Mouse (Mus musculus): ENCODE data around the gene Blnk. TPM values are rescaled to one million over a fixed set of nuclear protein-coding genes. Genes with fewer than 3 reads are reported as not detected.

Gene Blnk
- 0.48 and 0.87 TPM in 2 replicates for polyA plus RNA-seq (2015; fragmentation: Nextera tagmentation; extraction: Ambion mirVana)

DNA sequence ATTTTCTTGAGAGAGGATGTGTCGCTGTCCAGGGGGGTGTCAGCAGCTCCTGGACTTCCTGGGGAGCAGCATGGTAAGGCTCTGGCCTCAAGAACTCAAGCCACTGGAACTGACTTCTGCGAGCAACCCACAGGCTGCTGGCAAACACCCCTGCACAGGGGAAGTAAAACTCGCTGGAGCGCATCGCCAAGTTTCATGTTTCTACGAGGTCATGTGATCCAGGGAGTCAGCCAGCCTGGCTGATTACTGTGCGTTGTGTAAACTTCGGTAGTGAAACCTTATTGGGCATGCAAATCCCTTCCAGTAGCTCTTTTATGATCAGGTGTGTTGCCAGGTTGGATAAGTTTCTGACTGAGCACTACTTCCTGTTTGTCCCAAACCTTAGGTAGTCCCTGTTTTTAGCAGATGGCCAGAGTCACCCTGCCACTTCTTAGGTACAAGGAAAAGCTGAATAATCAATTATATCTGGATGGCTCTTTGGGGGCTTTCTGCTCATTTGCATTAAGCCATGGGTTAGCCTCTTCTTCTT is at the start of gene Blnk:
Gene Blnk, minus strand, starts transcription at position 479 of the 529 bp plus-strand sequence.
- 55% methylated on average over 8 of the region's 8 CpGs for WGBS
- Histone ChIP-seq H3K27me3 (ENCODE audit: control insufficient read depth, insufficient read depth, low read depth, low read length) (no peaks in the 10 kb centered on the region), H3K4me3 (ENCODE audit: low read depth, low read length) (no peak within 1 kb of the TSS), H3K36me3 (ENCODE audit: control insufficient read depth, insufficient read depth, low read length) (no peaks in the 10 kb centered on the region), H3K4me1 (ENCODE audit: control insufficient read depth, insufficient read depth, low read length) (no peaks in the 10 kb centered on the region), H3K9me3 (replicated peaks; ENCODE audit: control insufficient read depth, low read length, poor library complexity, severe bottlenecking) (no peaks in the 10 kb centered on the region), H3K9ac (ENCODE audit: low read depth, low read length) (no peak within 1 kb of the TSS), H3K27ac (ENCODE audit: low read length) (no peak within 1 kb of the TSS), H3K4me2 (ENCODE audit: low read length) (no peak within 1 kb of the TSS)
- ATAC-seq: no peak

GRCm38 (mm10) chr19:41039110-41039509 is 44.8 kb upstream of the Blnk start:
- ATAC-seq: no peak
- H3K4me3 ChIP-seq (ENCODE audit: low read depth, low read length): no peak overlapping the region
- H3K4me1 ChIP-seq (ENCODE audit: control insufficient read depth, insufficient read depth, low read length): no peaks in the 10 kb centered on the region
- no peaks in the 10 kb centered on the region for H3K9me3 ChIP-seq (replicated peaks; ENCODE audit: control insufficient read depth, low read length, poor library complexity, severe bottlenecking)
- no peak overlapping the region for H3K4me2 ChIP-seq (ENCODE audit: low read length)
- H3K27ac ChIP-seq (ENCODE audit: low read length): no peak overlapping the region
- 86% methylated on average over 7 of the region's 7 CpGs for WGBS
- H3K36me3 ChIP-seq (ENCODE audit: control insufficient read depth, insufficient read depth, low read length): no peaks in the 10 kb centered on the region
- no peaks in the 10 kb centered on the region for H3K27me3 ChIP-seq (ENCODE audit: control insufficient read depth, insufficient read depth, low read depth, low read length)
- no peak overlapping the region for H3K9ac ChIP-seq (ENCODE audit: low read depth, low read length)

DNA sequence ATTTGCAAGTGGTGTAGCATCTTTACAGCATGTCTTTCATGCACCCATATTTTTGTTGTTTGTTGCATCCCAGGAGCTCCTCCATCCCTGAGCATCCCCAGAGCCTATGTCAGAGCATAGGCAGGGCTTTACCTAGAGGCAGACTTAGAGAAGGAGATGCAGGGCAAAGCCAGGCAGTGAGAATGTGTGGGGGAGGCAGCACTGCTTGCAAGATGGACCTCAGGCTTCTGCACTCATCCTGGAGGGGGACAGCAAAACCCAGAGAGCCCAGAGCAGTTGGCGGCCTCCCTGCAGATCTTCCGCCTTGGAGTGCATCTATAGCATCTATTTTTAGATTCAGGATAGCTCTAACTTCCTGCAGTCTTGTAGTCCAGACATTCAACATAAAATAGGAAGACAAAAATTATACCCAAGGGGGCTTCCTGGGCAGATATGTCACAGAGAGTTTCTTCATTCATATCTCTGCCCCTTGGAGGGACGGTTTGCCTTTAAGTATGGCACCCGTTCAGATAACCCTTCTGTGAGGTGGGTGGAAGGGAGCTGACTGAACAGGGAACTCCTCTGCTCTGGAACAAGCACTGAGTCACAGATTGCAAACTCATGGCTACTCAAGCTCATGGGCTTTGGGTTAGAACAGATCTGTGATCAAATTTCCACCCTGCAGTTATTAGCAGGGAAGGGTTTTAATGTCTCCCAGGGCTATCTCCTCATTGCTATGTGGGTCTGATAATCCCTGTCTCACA is 41.6 kb upstream of the Blnk start:
- Histone ChIP-seq H3K9ac (ENCODE audit: low read depth, low read length) (no peak overlapping the region), H3K4me1 (ENCODE audit: control insufficient read depth, insufficient read depth, low read length) (no peaks in the 10 kb centered on the region), H3K4me3 (ENCODE audit: low read depth, low read length) (no peak overlapping the region), H3K36me3 (ENCODE audit: control insufficient read depth, insufficient read depth, low read length) (no peaks in the 10 kb centered on the region), H3K27me3 (ENCODE audit: control insufficient read depth, insufficient read depth, low read depth, low read length) (no peaks in the 10 kb centered on the region), H3K4me2 (ENCODE audit: low read length) (no peak overlapping the region), H3K9me3 (replicated peaks; ENCODE audit: control insufficient read depth, low read length, poor library complexity, severe bottlenecking) (no peaks in the 10 kb centered on the region), H3K27ac (ENCODE audit: low read length) (no peak overlapping the region)
- ATAC-seq: no peak
- 88% methylated on average over 4 of the region's 4 CpGs for WGBS

- no peak overlapping the region for H3K27ac ChIP-seq (ENCODE audit: low read length)
- H3K4me1 ChIP-seq (ENCODE audit: control insufficient read depth, insufficient read depth, low read length): no peaks in the 10 kb centered on the region
- 88% methylated on average over 6 of the region's 6 CpGs for whole genome bisulfite sequencing
- ATAC-seq: no peak
- H3K27me3 ChIP-seq (ENCODE audit: control insufficient read depth, insufficient read depth, low read depth, low read length): no peaks in the 10 kb centered on the region
- no peaks in the 10 kb centered on the region for H3K9me3 ChIP-seq (replicated peaks; ENCODE audit: control insufficient read depth, low read length, poor library complexity, severe bottlenecking)
- H3K4me2 ChIP-seq (ENCODE audit: low read length): no peak overlapping the region
- no peaks in the 10 kb centered on the region for H3K36me3 ChIP-seq (ENCODE audit: control insufficient read depth, insufficient read depth, low read length)
- no peak overlapping the region for H3K4me3 ChIP-seq (ENCODE audit: low read depth, low read length)
- no peak overlapping the region for H3K9ac ChIP-seq (ENCODE audit: low read depth, low read length)
These were observed 37.5 kb upstream of the Blnk start for GRCm38 (mm10) chr19:41031869-41032268.

DNA sequence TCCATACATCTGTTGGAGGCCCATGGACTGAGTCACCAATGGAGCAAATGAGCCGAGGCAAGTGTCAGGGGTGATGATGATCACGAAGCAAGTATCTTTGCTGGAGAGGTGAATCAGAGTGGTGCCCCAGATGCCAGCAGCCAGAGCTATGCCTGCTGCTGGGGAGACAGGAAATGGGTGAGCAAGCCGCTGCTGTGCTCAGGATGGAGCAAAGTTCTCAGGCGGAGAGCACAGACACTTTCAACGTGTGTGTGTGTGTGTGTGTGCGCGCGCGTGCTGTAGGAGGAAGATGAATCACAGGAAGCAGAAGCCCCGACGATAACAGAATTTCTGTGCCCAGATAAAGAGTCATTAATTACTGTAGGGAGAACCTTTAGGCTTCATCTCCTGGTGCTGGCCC is 36.7 kb upstream of the Blnk start:
- Histone ChIP-seq H3K36me3 (ENCODE audit: control insufficient read depth, insufficient read depth, low read length) (no peaks in the 10 kb centered on the region), H3K4me1 (ENCODE audit: control insufficient read depth, insufficient read depth, low read length) (no peaks in the 10 kb centered on the region), H3K27ac (ENCODE audit: low read length) (no peak overlapping the region), H3K4me3 (ENCODE audit: low read depth, low read length) (no peak overlapping the region), H3K9ac (ENCODE audit: low read depth, low read length) (no peak overlapping the region), H3K27me3 (ENCODE audit: control insufficient read depth, insufficient read depth, low read depth, low read length) (no peaks in the 10 kb centered on the region), H3K9me3 (replicated peaks; ENCODE audit: control insufficient read depth, low read length, poor library complexity, severe bottlenecking) (no peaks in the 10 kb centered on the region), H3K4me2 (ENCODE audit: low read length) (no peak overlapping the region)
- ATAC-seq: no peak
- 88% methylated on average over 11 of the region's 11 CpGs for WGBS

DNA sequence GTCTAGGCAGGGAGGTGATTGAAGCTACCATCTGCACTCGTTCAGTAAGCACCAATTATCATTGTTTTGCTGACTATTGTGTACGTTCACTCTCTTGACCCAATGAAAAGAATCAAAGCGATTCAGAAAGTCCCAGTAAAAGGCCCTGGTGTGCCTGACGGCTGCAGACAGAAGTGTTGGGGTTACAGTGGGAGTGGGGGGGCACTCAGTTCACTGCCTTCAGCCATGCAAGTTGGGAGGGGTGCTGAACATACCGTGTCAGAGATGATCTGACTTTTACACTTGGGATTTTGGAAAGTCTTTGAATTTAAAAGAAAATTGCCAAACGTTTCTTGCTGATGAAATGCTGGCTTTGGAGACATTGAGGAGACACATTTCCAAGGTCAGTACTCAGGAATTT is 35.8 kb upstream of the Blnk start:
- no peak overlapping the region for H3K4me2 ChIP-seq (ENCODE audit: low read length)
- ATAC-seq: no peak
- no peak overlapping the region for H3K27ac ChIP-seq (ENCODE audit: low read length)
- no peaks in the 10 kb centered on the region for H3K36me3 ChIP-seq (ENCODE audit: control insufficient read depth, insufficient read depth, low read length)
- WGBS: 46% methylated on average over 6 of the region's 6 CpGs
- H3K9ac ChIP-seq (ENCODE audit: low read depth, low read length): no peak overlapping the region
- no peak overlapping the region for H3K4me3 ChIP-seq (ENCODE audit: low read depth, low read length)
- no peaks in the 10 kb centered on the region for H3K9me3 ChIP-seq (replicated peaks; ENCODE audit: control insufficient read depth, low read length, poor library complexity, severe bottlenecking)
- H3K27me3 ChIP-seq (ENCODE audit: control insufficient read depth, insufficient read depth, low read depth, low read length): no peaks in the 10 kb centered on the region
- H3K4me1 ChIP-seq (ENCODE audit: control insufficient read depth, insufficient read depth, low read length): no peaks in the 10 kb centered on the region

GRCm38 (mm10) chr19:41029219-41029618 is 34.9 kb upstream of the Blnk start, which contains the start of gene Dntt:
Gene Dntt, plus strand, starts transcription at chr19:41029275.
- H3K27me3 ChIP-seq (ENCODE audit: control insufficient read depth, insufficient read depth, low read depth, low read length): no peaks in the 10 kb centered on the region
- no peak for ATAC-seq
- H3K36me3 ChIP-seq (ENCODE audit: control insufficient read depth, insufficient read depth, low read length): no peaks in the 10 kb centered on the region
- no peak within 1 kb of the TSS for H3K4me2 ChIP-seq (ENCODE audit: low read length)
- WGBS: 87% methylated on average over 6 of the region's 6 CpGs
- H3K4me3 ChIP-seq (ENCODE audit: low read depth, low read length): no peak within 1 kb of the TSS
- H3K4me1 ChIP-seq (ENCODE audit: control insufficient read depth, insufficient read depth, low read length): no peaks in the 10 kb centered on the region
- H3K9ac ChIP-seq (ENCODE audit: low read depth, low read length): no peak within 1 kb of the TSS
- no peaks in the 10 kb centered on the region for H3K9me3 ChIP-seq (replicated peaks; ENCODE audit: control insufficient read depth, low read length, poor library complexity, severe bottlenecking)
- H3K27ac ChIP-seq (ENCODE audit: low read length): no peak within 1 kb of the TSS

DNA sequence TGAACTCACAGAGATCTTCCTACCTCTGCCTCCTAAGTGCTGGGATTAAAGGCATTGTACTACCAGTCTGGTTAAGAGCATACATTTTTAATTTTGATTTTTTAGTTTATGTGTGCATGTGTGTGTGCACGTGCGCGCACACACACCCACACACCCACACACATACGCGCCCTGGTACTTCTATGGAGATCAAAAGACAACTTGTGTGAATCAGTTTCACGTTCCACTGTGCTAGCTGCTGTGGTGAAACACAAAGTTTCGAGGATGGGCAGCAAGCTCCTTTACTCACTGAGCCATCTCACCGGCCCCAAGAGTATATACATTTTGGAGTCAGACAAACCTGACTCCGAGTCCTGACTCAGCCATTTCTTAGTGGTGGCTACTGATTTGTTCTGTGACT is 33.3 kb upstream of the Blnk start:
- H3K4me3 ChIP-seq (ENCODE audit: low read depth, low read length): no peak overlapping the region
- H3K9me3 ChIP-seq (replicated peaks; ENCODE audit: control insufficient read depth, low read length, poor library complexity, severe bottlenecking): no peaks in the 10 kb centered on the region
- no peak overlapping the region for H3K9ac ChIP-seq (ENCODE audit: low read depth, low read length)
- H3K27me3 ChIP-seq (ENCODE audit: control insufficient read depth, insufficient read depth, low read depth, low read length): no peaks in the 10 kb centered on the region
- H3K4me2 ChIP-seq (ENCODE audit: low read length): no peak overlapping the region
- H3K27ac ChIP-seq (ENCODE audit: low read length): no peak overlapping the region
- WGBS: 95% methylated on average over 9 of the region's 9 CpGs
- no peaks in the 10 kb centered on the region for H3K36me3 ChIP-seq (ENCODE audit: control insufficient read depth, insufficient read depth, low read length)
- no peak for ATAC-seq
- H3K4me1 ChIP-seq (ENCODE audit: control insufficient read depth, insufficient read depth, low read length): no peaks in the 10 kb centered on the region

- H3K9me3 ChIP-seq (replicated peaks; ENCODE audit: control insufficient read depth, low read length, poor library complexity, severe bottlenecking): no peaks in the 10 kb centered on the region
- no peak overlapping the region for H3K4me3 ChIP-seq (ENCODE audit: low read depth, low read length)
- H3K27me3 ChIP-seq (ENCODE audit: control insufficient read depth, insufficient read depth, low read depth, low read length): no peaks in the 10 kb centered on the region
- no peak overlapping the region for H3K4me2 ChIP-seq (ENCODE audit: low read length)
- H3K4me1 ChIP-seq (ENCODE audit: control insufficient read depth, insufficient read depth, low read length): no peaks in the 10 kb centered on the region
- WGBS: 92% methylated on average over 5 of the region's 5 CpGs
- H3K36me3 ChIP-seq (ENCODE audit: control insufficient read depth, insufficient read depth, low read length): no peaks in the 10 kb centered on the region
- H3K27ac ChIP-seq (ENCODE audit: low read length): no peak overlapping the region
- no peak overlapping the region for H3K9ac ChIP-seq (ENCODE audit: low read depth, low read length)
- no peak for ATAC-seq
These were observed 32.7 kb upstream of the Blnk start for GRCm38 (mm10) chr19:41027024-41027423.
